Mouse (Mus musculus): ENCODE results near the gene Arid3c.
"Not testable (repeated sequence)": the region's sequence is repeated elsewhere in the genome, so short reads cannot be mapped to it uniquely, and the experiment has no call there.

The Arid3c gene

GRCm38 (mm10) chr4:41705922-41706754, 24.8 kb downstream of the Arid3c start:
- peak in 1 of 2 experiments; percentile 20 for DNase-seq (ENCODE audit: low spot score in 2 of 2)

GRCm38 (mm10) chr4:41704651-41705050, 26.3 kb downstream of the Arid3c start:
- no peak for DNase-seq (ENCODE audit: low spot score in 2 of 2)

GRCm38 (mm10) chr4:41702226-41702625, 28.7 kb downstream of the Arid3c start:
- DNase-seq (ENCODE audit: low spot score in 2 of 2) = not testable (repeated sequence)

- not testable (repeated sequence) for DNase-seq (ENCODE audit: low spot score in 2 of 2)
Measured at GRCm38 (mm10) chr4:41700224-41700623, 30.7 kb downstream of the Arid3c start.

GRCm38 (mm10) chr4:41699783-41700182, 31.2 kb downstream of the Arid3c start, which contains the start of gene Il11ra1:
Gene Il11ra1 (plus strand): TSS chr4:41699989.
- DNase-seq (ENCODE audit: low spot score in 2 of 2) = not testable (repeated sequence)

GRCm38 (mm10) chr4:41698421-41699016, 32.4 kb downstream of the Arid3c start:
- DNase-seq (ENCODE audit: low spot score in 2 of 2) = not testable (repeated sequence)

GRCm38 (mm10) chr4:41696930-41697841, 33.8 kb downstream of the Arid3c start, which contains the start of gene Cntfr:
Gene Cntfr (minus strand): TSS chr4:41697089.
- peak; percentile 52 to 81 for DNase-seq (ENCODE audit: low spot score in 2 of 2)

- not testable (repeated sequence) for DNase-seq (ENCODE audit: low spot score in 2 of 2)
Measured at GRCm38 (mm10) chr4:41696452-41696851, 34.5 kb downstream of the Arid3c start.

GRCm38 (mm10) chr4:41695800-41696199, 35.1 kb downstream of the Arid3c start:
- not testable (repeated sequence) for DNase-seq (ENCODE audit: low spot score in 2 of 2)

- DNase-seq (ENCODE audit: low spot score in 2 of 2) = not testable (repeated sequence)
Measured at GRCm38 (mm10) chr4:41693511-41693910, 37.4 kb downstream of the Arid3c start.

- DNase-seq (ENCODE audit: low spot score in 2 of 2) = not testable (repeated sequence)
Measured at GRCm38 (mm10) chr4:41690014-41690413, 40.9 kb downstream of the Arid3c start.

GRCm38 (mm10) chr4:41688562-41688961, 42.4 kb downstream of the Arid3c start:
- not testable (repeated sequence) for DNase-seq (ENCODE audit: low spot score in 2 of 2)

GRCm38 (mm10) chr4:41685882-41686492, 45.0 kb downstream of the Arid3c start:
- DNase-seq (ENCODE audit: low spot score in 2 of 2) = not testable (repeated sequence)

- not testable (repeated sequence) for DNase-seq (ENCODE audit: low spot score in 2 of 2)
Measured at GRCm38 (mm10) chr4:41684931-41685453, 46.0 kb downstream of the Arid3c start.

- DNase-seq (ENCODE audit: low spot score in 2 of 2) = not testable (repeated sequence)
Measured at GRCm38 (mm10) chr4:41684131-41684930, 46.6 kb downstream of the Arid3c start.

- not testable (repeated sequence) for DNase-seq (ENCODE audit: low spot score in 2 of 2)
Measured at GRCm38 (mm10) chr4:41683303-41683702, 47.6 kb downstream of the Arid3c start.

GRCm38 (mm10) chr4:41682789-41683188, 48.2 kb downstream of the Arid3c start:
- no peak for DNase-seq (ENCODE audit: low spot score in 2 of 2)

GRCm38 (mm10) chr4:41681947-41682346, 49.0 kb downstream of the Arid3c start:
- no peak for DNase-seq (ENCODE audit: low spot score in 2 of 2)

GRCm38 (mm10) chr4:41681176-41681575, 49.8 kb downstream of the Arid3c start:
- no peak for DNase-seq (ENCODE audit: low spot score in 2 of 2)

GRCm38 (mm10) chr4:41679291-41679690, 51.7 kb downstream of the Arid3c start:
- no peak for DNase-seq (ENCODE audit: low spot score in 2 of 2)
